Mouse (Mus musculus): ENCODE results near the gene Cdh20.

GRCm38 (mm10) chr1:104993905-104994611, 225.7 kb downstream of the Cdh20 start:
- TF ChIP-seq CTCF (IDR thresholded peaks at IDR 0.05; ENCODE audit: low read depth, low read length): no peak
- no peak for TF ChIP-seq GATA1 (IDR thresholded peaks at IDR 0.05; ENCODE audit: borderline replicate concordance, low read length)
- TF ChIP-seq TAL1 (conservative IDR thresholded peaks at IDR 0.05; ENCODE audit: low read depth, low read length): no peak
- TF ChIP-seq POLR2AphosphoS5 (IDR thresholded peaks at IDR 0.05; ENCODE audit: insufficient replicate concordance, low read depth, low read length): no peak
